16 mouse cellular contexts compared by ENCODE assay signal in the genomic region with DNA sequence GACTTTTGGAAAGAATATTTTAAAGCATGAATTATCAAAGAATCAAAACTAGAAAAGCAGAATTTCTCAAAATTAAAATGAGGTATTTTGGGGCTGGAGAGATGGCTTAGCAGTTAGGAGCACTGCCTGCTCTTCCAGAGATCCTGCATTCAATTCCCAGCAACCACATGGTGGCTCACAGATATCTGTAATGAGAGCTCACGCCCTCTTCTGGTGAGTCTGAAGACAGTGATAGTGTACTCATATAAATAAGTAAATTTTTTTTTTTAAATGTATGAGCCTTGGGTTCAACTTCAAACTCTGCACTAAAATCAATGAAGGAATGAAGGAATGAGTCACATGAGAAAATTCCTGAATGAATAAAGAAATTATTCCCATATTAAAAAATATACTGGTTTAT.
A peak's percentile ranks its signal among the peaks of the same experiment; 100 is the strongest.
DNase-seq lines count a peak whose midpoint lies in the region; ATAC-seq and TF ChIP-seq lines count a peak whose summit lies in the region.
"Had no signal": no experiment of that assay in that cellular context is flagged by ENCODE, and none has a peak within 500 bp of the region (broad histone marks: within the 10 kb centered on the region; RNA-seq: fewer than 3 reads in every experiment).

No protein-coding gene starts in this region.

- no peak overlapping the region for H3K4me3 ChIP-seq in forebrain, postnatal 0 days (ENCODE audit: low read depth, low read length)
- no peak overlapping the region for H3K4me3 ChIP-seq in forebrain, embryonic 12.5 days (replicated peaks)
- H3K4me3 ChIP-seq in lung, embryonic 14.5 days (ENCODE audit: low read depth, low read length) = no peak overlapping the region
- no peak overlapping the region for H3K4me3 ChIP-seq in embryonic facial prominence, embryonic 14.5 days (ENCODE audit: low read depth, low read length)
- H3K4me3 ChIP-seq: limb, embryonic 12.5 days; lung, embryonic 15.5 days had no signal

- H3K36me3 ChIP-seq in forebrain, postnatal 0 days (ENCODE audit: insufficient read depth) = peaks cover 42% of the 10 kb centered on the region
- H3K36me3 ChIP-seq in forebrain, embryonic 12.5 days (replicated peaks) = peaks cover 63% of the 10 kb centered on the region
- peaks cover 62% of the 10 kb centered on the region for H3K36me3 ChIP-seq in lung, embryonic 14.5 days (ENCODE audit: insufficient read depth)
- peaks cover 67% of the 10 kb centered on the region for H3K36me3 ChIP-seq in embryonic facial prominence, embryonic 14.5 days (ENCODE audit: control insufficient read depth, insufficient read depth, low read length)

- TF ChIP-seq CTCF in forebrain, postnatal 0 days (IDR thresholded peaks at IDR 0.05; ENCODE audit: low read depth) = peak; percentile 57
- peak; percentile 22; the same call in 1 of the 2 replicates for TF ChIP-seq CTCF in lung, embryonic 14.5 days (IDR thresholded peaks at IDR 0.05; ENCODE audit: low read depth)

- 53% methylated on average over 1 of the region's 1 CpGs for WGBS in forebrain, postnatal 0 days
- 58% methylated on average over 1 of the region's 1 CpGs for WGBS in forebrain, embryonic 12.5 days
- 64% methylated on average over 1 of the region's 1 CpGs for WGBS in lung, embryonic 14.5 days
- 47% methylated on average over 1 of the region's 1 CpGs for WGBS in embryonic facial prominence, embryonic 14.5 days

- intact Hi-C loops in left cerebral cortex, postnatal 25 days (cut with DNase I) = no loop called here

- H3K27ac ChIP-seq in forebrain, postnatal 0 days (ENCODE audit: low read depth, low read length) = no peak overlapping the region
- no peak overlapping the region for H3K27ac ChIP-seq in forebrain, embryonic 12.5 days
- H3K27ac ChIP-seq in lung, embryonic 14.5 days (ENCODE audit: low read depth) = no peak overlapping the region
- no peak overlapping the region for H3K27ac ChIP-seq in embryonic facial prominence, embryonic 14.5 days (replicated peaks; ENCODE audit: low read depth, low read length)
- H3K27ac ChIP-seq: limb, embryonic 12.5 days; lung, embryonic 15.5 days had no signal

- H3K9ac ChIP-seq in forebrain, postnatal 0 days = no peak overlapping the region
- H3K9ac ChIP-seq in forebrain, embryonic 12.5 days = no peak overlapping the region
- no peak overlapping the region for H3K9ac ChIP-seq in lung, embryonic 14.5 days
- H3K9ac ChIP-seq in embryonic facial prominence, embryonic 14.5 days (ENCODE audit: low read depth, low read length) = no peak overlapping the region
- H3K9ac ChIP-seq: limb, embryonic 12.5 days; lung, embryonic 15.5 days had no signal

- no peaks in the 10 kb centered on the region for H3K27me3 ChIP-seq in forebrain, postnatal 0 days (ENCODE audit: insufficient read depth, low read length)
- no peaks in the 10 kb centered on the region for H3K27me3 ChIP-seq in forebrain, embryonic 12.5 days
- no peaks in the 10 kb centered on the region for H3K27me3 ChIP-seq in lung, embryonic 14.5 days (ENCODE audit: insufficient read depth, low read length)
- no peaks in the 10 kb centered on the region for H3K27me3 ChIP-seq in embryonic facial prominence, embryonic 14.5 days (replicated peaks; ENCODE audit: control insufficient read depth, insufficient read depth, low read length)
- H3K27me3 ChIP-seq: limb, embryonic 12.5 days; lung, embryonic 15.5 days had no signal

- DNase-seq in forebrain, postnatal 0 days = peak; percentile 21
- peak; percentile 34 for DNase-seq in lung, embryonic 14.5 days
- DNase-seq in lung, postnatal 4 days = no peak
- peak; percentile 56 for DNase-seq in ES-CJ7 (ENCODE audit: low read depth, low spot score)
- DNase-seq in embryonic facial prominence, embryonic 14.5 days (ENCODE audit: low spot score) = peak; percentile 12
- no peak for DNase-seq in left cerebral cortex, postnatal 25 days (ENCODE audit: low spot score in 2 of 2)
- DNase-seq in frontal cortex, postnatal 10 days (ENCODE audit: low spot score in 2 of 2) = no peak
- DNase-seq: adrenal gland, adult 8-10 months; heart, adult 11 months; kidney, adult 11 months; layer of hippocampus, adult 9-11 months; right cerebral cortex, postnatal 4 days had no signal

- no peak; the same call in 1 of the 2 replicates for ATAC-seq in forebrain, postnatal 0 days
- no peak for ATAC-seq in forebrain, embryonic 12.5 days (ENCODE audit: low FRiP score)
- no peak for ATAC-seq in lung, embryonic 14.5 days (ENCODE audit: insufficient read depth)
- no peak for ATAC-seq in embryonic facial prominence, embryonic 14.5 days (ENCODE audit: low read depth)
- ATAC-seq: forebrain, embryonic 16.5 days had no signal

- H3K4me1 ChIP-seq in forebrain, postnatal 0 days (ENCODE audit: insufficient read depth) = no peaks in the 10 kb centered on the region
- no peaks in the 10 kb centered on the region for H3K4me1 ChIP-seq in forebrain, embryonic 12.5 days
- no peaks in the 10 kb centered on the region for H3K4me1 ChIP-seq in lung, embryonic 14.5 days (ENCODE audit: insufficient read depth)
- H3K4me1 ChIP-seq in embryonic facial prominence, embryonic 14.5 days (ENCODE audit: control insufficient read depth, insufficient read depth, low read length) = no peaks in the 10 kb centered on the region
- H3K4me1 ChIP-seq: limb, embryonic 12.5 days; lung, embryonic 15.5 days had no signal

- H3K9me3 ChIP-seq in forebrain, postnatal 0 days (ENCODE audit: low read length) = no peaks in the 10 kb centered on the region
- no peaks in the 10 kb centered on the region for H3K9me3 ChIP-seq in forebrain, embryonic 12.5 days
- no peaks in the 10 kb centered on the region for H3K9me3 ChIP-seq in lung, embryonic 14.5 days (ENCODE audit: low read depth, low read length)
- no peaks in the 10 kb centered on the region for H3K9me3 ChIP-seq in embryonic facial prominence, embryonic 14.5 days (ENCODE audit: control insufficient read depth, low read length)
- H3K9me3 ChIP-seq: limb, embryonic 12.5 days; lung, embryonic 15.5 days had no signal

- H3K4me2 ChIP-seq in forebrain, postnatal 0 days (ENCODE audit: low read depth) = no peak overlapping the region
- no peak overlapping the region for H3K4me2 ChIP-seq in forebrain, embryonic 12.5 days
- H3K4me2 ChIP-seq in lung, embryonic 14.5 days = no peak overlapping the region
- no peak overlapping the region for H3K4me2 ChIP-seq in embryonic facial prominence, embryonic 14.5 days (ENCODE audit: low read depth, low read length)
- H3K4me2 ChIP-seq: limb, embryonic 12.5 days; lung, embryonic 15.5 days had no signal

Comparison
In these comparisons a context has a peak if more than half of its experiments do, and no peak if none do; other contexts are left out.
1. DNase-seq: peak in forebrain, postnatal 0 days (single experiment), lung, embryonic 14.5 days (single experiment), ES-CJ7 (single experiment) and embryonic facial prominence, embryonic 14.5 days (single experiment); none in lung, postnatal 4 days (0 of 2), left cerebral cortex, postnatal 25 days (0 of 2) and frontal cortex, postnatal 10 days (0 of 2).